Mouse (Mus musculus) embryonic fibroblast, embryonic 13.5 days (primary cell): ENCODE data around the gene Slc35f1. TPM values are rescaled to one million over a fixed set of nuclear protein-coding genes. Genes with fewer than 3 reads are reported as not detected.

ENCODE experiments used
- H3K27ac ChIP-seq: 2 replicates; pipeline ENCODE4 v1.5.1; 2012; ENCODE audit warnings: low read length, control low read depth, inconsistent platforms; ENCODE audit not compliant: insufficient read depth
- H3K4me1 ChIP-seq: 2 replicates; pipeline ENCODE4 v1.6.1; 2011; ENCODE audit warnings: low read length; ENCODE audit not compliant: control insufficient read depth, insufficient read depth
- H3K4me3 ChIP-seq: 2 replicates; pipeline ENCODE4 v1.5.1; 2011; ENCODE audit warnings: mild to moderate bottlenecking, control low read depth, low read length; ENCODE audit not compliant: insufficient read depth
- CTCF ChIP-seq: IDR thresholded peaks from 2 replicates; pipeline ENCODE4 v1.5.1; 2011; ENCODE audit warnings: mild to moderate bottlenecking, control low read depth, low read length, moderate library complexity, borderline replicate concordance; ENCODE audit not compliant: insufficient read depth
- POLR2A ChIP-seq: IDR thresholded peaks from 2 replicates; pipeline ENCODE4 v1.6.1; 2011; ENCODE audit warnings: low read depth, mild to moderate bottlenecking, control low read depth, low read length, moderate library complexity
- polyA plus RNA-seq: library from polyadenylated mRNA; stranded (reverse); fragments of >200 nt; gene quantifications from 2 replicates; pipeline ENCODE4 v1.2.4, GENCODE M21; 2011; ENCODE audit warnings: low read depth; ENCODE audit not compliant: missing spikeins, insufficient read length

The Slc35f1 gene
- 0.33 and 0.90 TPM in 2 replicates for polyA plus RNA-seq

GRCm38 (mm10) chr10:52690334-52690991, at the start of gene Slc35f1:
Slc35f1 (plus strand) TSS chr10:52690533.
- H3K4me1 ChIP-seq, result no peaks in the 10 kb centered on the region
- TF ChIP-seq CTCF (peak; percentile 62; the same call in 1 of the 2 replicates), POLR2A (no peak)
- peak within 1 kb of the TSS; percentile 69 for H3K4me3 ChIP-seq
- H3K27ac ChIP-seq, result no peak within 1 kb of the TSS

GRCm38 (mm10) chr10:52671234-52671633, 19.1 kb upstream of the Slc35f1 start:
- no peaks in the 10 kb centered on the region for H3K4me1 ChIP-seq
- no peak overlapping the region for H3K4me3 ChIP-seq
- no peak overlapping the region for H3K27ac ChIP-seq
- TF ChIP-seq CTCF, result no peak
- TF ChIP-seq POLR2A, result no peak

GRCm38 (mm10) chr10:52690992-52691731, 829 bp downstream of the Slc35f1 start:
- no peak for TF ChIP-seq POLR2A
- TF ChIP-seq CTCF, result no peak
- Histone ChIP-seq H3K4me1 (no peaks in the 10 kb centered on the region), H3K4me3 (peak overlapping the region; percentile 69), H3K27ac (no peak overlapping the region)

GRCm38 (mm10) chr10:52703688-52704087, 13.4 kb downstream of the Slc35f1 start:
- no peak overlapping the region for H3K4me3 ChIP-seq
- TF ChIP-seq CTCF (no peak), POLR2A (no peak)
- no peak overlapping the region for H3K27ac ChIP-seq
- H3K4me1 ChIP-seq, result no peaks in the 10 kb centered on the region

GRCm38 (mm10) chr10:52704101-52705051, 14.0 kb downstream of the Slc35f1 start:
- Histone ChIP-seq H3K4me1 (no peaks in the 10 kb centered on the region), H3K4me3 (peak overlapping the region; percentile 9; the same call in 1 of the 2 replicates), H3K27ac (no peak overlapping the region)
- TF ChIP-seq CTCF (no peak), POLR2A (no peak)

GRCm38 (mm10) chr10:52709482-52709881, 19.1 kb downstream of the Slc35f1 start:
- Histone ChIP-seq H3K4me1 (no peaks in the 10 kb centered on the region), H3K27ac (no peak overlapping the region), H3K4me3 (no peak overlapping the region)
- no peak for TF ChIP-seq POLR2A
- TF ChIP-seq CTCF, result no peak

GRCm38 (mm10) chr10:52712166-52712565, 21.8 kb downstream of the Slc35f1 start:
- TF ChIP-seq CTCF, result no peak
- TF ChIP-seq POLR2A, result no peak
- Histone ChIP-seq H3K27ac (no peak overlapping the region), H3K4me1 (no peaks in the 10 kb centered on the region), H3K4me3 (no peak overlapping the region)

- TF ChIP-seq CTCF (no peak), POLR2A (no peak)
- no peak overlapping the region for H3K4me3 ChIP-seq
- H3K27ac ChIP-seq, result no peak overlapping the region
- H3K4me1 ChIP-seq, result no peaks in the 10 kb centered on the region
These were observed 24.2 kb downstream of the Slc35f1 start for GRCm38 (mm10) chr10:52714557-52714956.

- Histone ChIP-seq H3K4me1 (no peaks in the 10 kb centered on the region), H3K4me3 (no peak overlapping the region), H3K27ac (no peak overlapping the region)
- no peak for TF ChIP-seq POLR2A
- TF ChIP-seq CTCF, result no peak
These were observed 24.8 kb downstream of the Slc35f1 start for GRCm38 (mm10) chr10:52715146-52715545.

- H3K4me1 ChIP-seq, result no peaks in the 10 kb centered on the region
- H3K27ac ChIP-seq, result no peak overlapping the region
- H3K4me3 ChIP-seq, result no peak overlapping the region
- TF ChIP-seq CTCF (no peak), POLR2A (no peak)
These were observed 28.0 kb downstream of the Slc35f1 start for GRCm38 (mm10) chr10:52718199-52718917.
